Mouse (Mus musculus) liver, embryonic 15.5 days (tissue): ENCODE data around the gene Lemd2. TPM values are rescaled to one million over a fixed set of nuclear protein-coding genes. Genes with fewer than 3 reads are reported as not detected.
A peak's percentile ranks its signal among the peaks of the same experiment; 100 is the strongest.

Source experiments
- ATAC-seq: fragments of 200-750 bp; cut with Nextera tagmentation; 2 replicates; pipeline ENCODE4 v1.8.0; 2017; ENCODE audit warnings: moderate number of reproducible peaks, mild to moderate bottlenecking, moderate library complexity; ENCODE audit not compliant: insufficient read depth
- H3K27ac ChIP-seq: fragments of 300-500 bp; sonication (generic); replicated peaks from 2 replicates; pipeline ENCODE4 v1.5.1; 2015; ENCODE audit warnings: mild to moderate bottlenecking, inconsistent platforms
- H3K27me3 ChIP-seq: fragments of 300-500 bp; sonication (generic); 2 replicates; pipeline ENCODE4 v1.6.1; 2015; ENCODE audit warnings: mild to moderate bottlenecking, inconsistent platforms
- H3K36me3 ChIP-seq: fragments of 300-500 bp; sonication (generic); replicated peaks from 2 replicates; pipeline ENCODE4 v1.6.1; 2015; ENCODE audit warnings: moderate library complexity, mild to moderate bottlenecking, inconsistent platforms
- H3K4me1 ChIP-seq: fragments of 300-500 bp; sonication (generic); replicated peaks from 2 replicates; pipeline ENCODE4 v1.6.1; 2015; ENCODE audit warnings: inconsistent platforms
- H3K4me2 ChIP-seq: fragments of 300-500 bp; sonication (generic); 2 replicates; pipeline ENCODE4 v1.6.1; 2015; ENCODE audit warnings: moderate library complexity, mild to moderate bottlenecking, inconsistent platforms
- H3K4me3 ChIP-seq: fragments of 300-500 bp; sonication (generic); replicated peaks from 2 replicates; pipeline ENCODE4 v1.5.1; 2015; ENCODE audit warnings: mild to moderate bottlenecking, inconsistent platforms
- H3K9ac ChIP-seq: fragments of 300-500 bp; sonication (generic); 2 replicates; pipeline ENCODE4 v1.6.1; 2015; ENCODE audit warnings: moderate library complexity, mild to moderate bottlenecking, inconsistent platforms
- H3K9me3 ChIP-seq: fragments of 300-500 bp; sonication (generic); replicated peaks from 2 replicates; pipeline ENCODE4 v1.6.1; 2016; ENCODE audit warnings: inconsistent platforms
- WGBS: fragments of 180-500 bp; shearing (Covaris S2); methylation state at CpG from one replicate; pipeline ENCODE4 v1.1.7; 2015; ENCODE audit warnings: mixed read lengths; ENCODE audit not compliant: insufficient replicate concordance; 5-methylcytosine and 5-hydroxymethylcytosine counted together
- polyA plus RNA-seq: library from polyadenylated mRNA; unstranded; fragments of >200 nt; fragmentation: Nextera tagmentation; extraction: Ambion mirVana; gene quantifications from 2 replicates; pipeline ENCODE4 v1.2.1, GENCODE M21; 2015

Lemd2 gene
- polyA plus RNA-seq, 1 experiment from 2014 or later, result 4.4 TPM

DNA sequence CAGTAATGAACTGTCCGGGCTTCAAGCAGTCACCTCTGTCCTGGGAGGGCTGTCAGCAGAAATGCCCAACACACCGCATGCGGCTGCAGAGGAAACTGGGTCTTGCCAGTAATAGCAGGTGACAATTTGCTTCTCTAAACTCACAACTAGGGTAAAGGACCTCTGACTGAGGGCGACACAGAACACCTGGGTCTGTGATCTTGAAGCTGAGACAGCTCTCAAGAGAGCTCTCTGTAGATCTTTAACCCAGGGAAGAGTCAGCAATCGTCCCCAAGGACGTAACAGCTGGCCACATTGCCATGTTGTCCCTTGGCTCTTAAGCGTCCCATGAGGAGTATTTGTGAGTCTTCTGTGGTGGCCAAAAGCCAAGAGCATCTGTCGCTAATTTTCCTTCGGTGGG, 31.8 kb downstream of the Lemd2 start:
- H3K27me3 ChIP-seq, result no peaks in the 10 kb centered on the region
- ATAC-seq, result no peak
- no peaks in the 10 kb centered on the region for H3K36me3 ChIP-seq
- no peaks in the 10 kb centered on the region for H3K9me3 ChIP-seq
- peaks cover 22% of the 10 kb centered on the region for H3K4me1 ChIP-seq
- H3K27ac ChIP-seq, result no peak overlapping the region
- no peak overlapping the region for H3K9ac ChIP-seq
- 71% methylated on average over 9 of the region's 9 CpGs for WGBS
- no peak overlapping the region for H3K4me3 ChIP-seq
- H3K4me2 ChIP-seq, result no peak overlapping the region

GRCm38 (mm10) chr17:27171121-27171520, 33.1 kb downstream of the Lemd2 start:
- no peak overlapping the region for H3K4me3 ChIP-seq
- H3K4me2 ChIP-seq, result no peak overlapping the region
- no peak overlapping the region for H3K9ac ChIP-seq
- no peak overlapping the region for H3K27ac ChIP-seq
- ATAC-seq, result no peak
- H3K4me1 ChIP-seq, result peaks cover 35% of the 10 kb centered on the region
- WGBS, result 64% methylated on average over 5 of the region's 5 CpGs
- no peaks in the 10 kb centered on the region for H3K36me3 ChIP-seq
- H3K27me3 ChIP-seq, result 0 out of 2 replicates have a peak, but pooled peaks cover 8% of the 10 kb centered on the region
- H3K9me3 ChIP-seq, result no peaks in the 10 kb centered on the region

DNA sequence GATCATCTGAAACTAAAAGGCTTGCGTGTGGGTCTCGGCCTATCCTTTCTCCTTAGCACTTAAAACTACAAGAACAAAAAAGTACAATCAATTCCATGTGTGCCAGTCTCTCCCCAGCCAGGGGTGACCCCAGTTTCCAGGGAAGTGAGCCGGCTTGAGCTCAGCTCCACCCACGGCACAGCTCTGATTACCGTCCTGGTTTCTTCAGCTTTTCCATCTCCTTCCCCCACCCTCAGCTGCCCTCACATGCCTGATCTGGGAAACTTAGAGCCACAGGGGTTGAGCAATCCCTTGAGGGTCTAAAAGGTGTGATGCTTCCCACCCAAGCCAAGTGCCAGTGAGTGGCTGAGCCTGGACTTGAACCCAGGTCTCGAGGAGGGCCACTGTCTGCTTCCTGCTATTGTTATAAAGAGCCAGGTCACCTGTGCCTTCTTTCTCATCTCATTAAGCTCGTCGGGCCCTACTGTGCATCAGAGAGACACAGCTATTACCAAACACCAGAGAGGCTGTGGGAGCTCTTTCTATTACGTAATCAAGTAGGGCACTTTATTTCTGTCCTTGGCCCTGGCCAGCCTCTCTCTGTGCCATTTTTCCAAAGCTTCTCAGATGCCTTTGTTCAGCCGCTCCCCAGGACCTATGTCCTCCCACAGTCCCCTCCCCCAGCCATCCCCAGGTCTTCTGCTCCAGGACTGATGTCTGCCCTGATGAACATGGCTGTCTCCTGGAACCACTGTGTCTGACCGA, 34.1 kb downstream of the Lemd2 start:
- WGBS, result 65% methylated on average over 11 of the region's 11 CpGs
- 0 out of 2 replicates have a peak overlapping the region, but pooled peaks have one; percentile 2 for H3K27ac ChIP-seq

GRCm38 (mm10) chr17:27168569-27168968, 35.7 kb downstream of the Lemd2 start:
- ATAC-seq, result no peak
- Histone ChIP-seq H3K9me3 (no peaks in the 10 kb centered on the region), H3K36me3 (no peaks in the 10 kb centered on the region), H3K4me2 (no peak overlapping the region), H3K27me3 (0 out of 2 replicates have a peak, but pooled peaks cover 8% of the 10 kb centered on the region), H3K4me3 (no peak overlapping the region), H3K27ac (no peak overlapping the region), H3K9ac (no peak overlapping the region), H3K4me1 (peaks cover 30% of the 10 kb centered on the region)
- WGBS, result 86% methylated on average over 4 of the region's 4 CpGs

More for the DNA sequence above, 34.1 kb downstream of the Lemd2 start:
- Histone ChIP-seq H3K4me2 (no peak overlapping the region), H3K36me3 (no peaks in the 10 kb centered on the region), H3K4me3 (no peak overlapping the region), H3K9ac (no peak overlapping the region), H3K9me3 (no peaks in the 10 kb centered on the region), H3K4me1 (peaks cover 37% of the 10 kb centered on the region), H3K27me3 (0 out of 2 replicates have a peak, but pooled peaks cover 8% of the 10 kb centered on the region)
- no peak for ATAC-seq

- no peak within 1 kb of the TSS for H3K9ac ChIP-seq
- ATAC-seq, result no peak
- H3K4me3 ChIP-seq, result no peak within 1 kb of the TSS
- H3K36me3 ChIP-seq, result no peaks in the 10 kb centered on the region
- peaks cover 30% of the 10 kb centered on the region for H3K4me1 ChIP-seq
- no peak within 1 kb of the TSS for H3K4me2 ChIP-seq
- H3K9me3 ChIP-seq, result no peaks in the 10 kb centered on the region
- H3K27me3 ChIP-seq, result 0 out of 2 replicates have a peak, but pooled peaks cover 8% of the 10 kb centered on the region
- WGBS, result 51% methylated on average over 4 of the region's 4 CpGs
- H3K27ac ChIP-seq, result peak within 1 kb of the TSS; percentile 53; the same call in 1 of the 2 replicates
These were observed 36.7 kb downstream of the Lemd2 start, which contains the start of gene Ip6k3 for GRCm38 (mm10) chr17:27167545-27167944. Ip6k3 (minus strand) TSS chr17:27167795.

GRCm38 (mm10) chr17:27166901-27167300, 37.4 kb downstream of the Lemd2 start:
- no peak for ATAC-seq

DNA sequence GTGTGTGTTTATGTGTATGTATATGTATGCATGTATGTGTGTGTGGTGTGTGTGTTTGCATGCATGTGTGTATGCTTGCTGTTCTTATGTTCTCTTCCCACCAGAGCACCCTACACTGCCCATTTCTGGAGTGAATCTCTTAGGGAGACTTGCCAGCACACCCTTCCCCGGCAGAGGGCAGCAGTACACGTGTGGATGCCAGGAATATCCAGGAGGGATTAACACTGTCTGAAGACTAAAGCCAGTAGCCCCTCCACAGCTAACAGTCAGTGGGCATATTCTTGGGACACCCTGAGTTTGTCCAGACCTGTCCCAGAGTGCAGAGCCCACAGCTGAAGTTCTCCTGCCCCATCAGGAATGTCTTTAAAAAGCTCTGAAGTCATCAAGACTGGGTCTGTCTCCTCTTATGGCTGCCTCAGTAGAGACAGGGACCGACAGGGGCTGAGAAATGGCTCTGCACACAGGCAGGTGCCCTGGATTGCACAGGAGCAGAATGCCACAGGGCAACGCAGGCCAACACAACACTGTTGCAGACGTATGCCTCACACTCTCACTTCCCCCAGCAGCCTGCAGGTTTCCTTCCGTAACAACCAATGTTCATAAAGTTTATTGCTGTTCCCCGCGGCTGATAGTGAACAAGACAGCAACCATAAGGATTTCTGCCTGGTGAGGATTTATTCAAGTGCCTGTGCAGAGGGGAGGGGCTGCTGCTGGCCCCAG, 39.1 kb downstream of the Lemd2 start:
- peak overlapping the region; percentile 64 for H3K27ac ChIP-seq
- no peak overlapping the region for H3K4me3 ChIP-seq
- H3K4me2 ChIP-seq, result peak overlapping the region; percentile 36
- 54% methylated on average over 8 of the region's 8 CpGs for WGBS
- no peaks in the 10 kb centered on the region for H3K36me3 ChIP-seq
- ATAC-seq, result no peak
- H3K9me3 ChIP-seq, result no peaks in the 10 kb centered on the region
- H3K4me1 ChIP-seq, result peaks cover 30% of the 10 kb centered on the region
- H3K9ac ChIP-seq, result no peak overlapping the region
- H3K27me3 ChIP-seq, result peaks cover 8% of the 10 kb centered on the region; the same call in 1 of the 2 replicates

More at GRCm38 (mm10) chr17:27166901-27167300, 37.4 kb downstream of the Lemd2 start:
- peaks cover 30% of the 10 kb centered on the region for H3K4me1 ChIP-seq
- no peak overlapping the region for H3K4me2 ChIP-seq
- H3K9me3 ChIP-seq, result no peaks in the 10 kb centered on the region
- H3K36me3 ChIP-seq, result no peaks in the 10 kb centered on the region
- H3K4me3 ChIP-seq, result no peak overlapping the region
- WGBS, result 64% methylated on average over 6 of the region's 6 CpGs
- H3K27ac ChIP-seq, result no peak overlapping the region
- H3K9ac ChIP-seq, result no peak overlapping the region
- 0 out of 2 replicates have a peak, but pooled peaks cover 8% of the 10 kb centered on the region for H3K27me3 ChIP-seq

DNA sequence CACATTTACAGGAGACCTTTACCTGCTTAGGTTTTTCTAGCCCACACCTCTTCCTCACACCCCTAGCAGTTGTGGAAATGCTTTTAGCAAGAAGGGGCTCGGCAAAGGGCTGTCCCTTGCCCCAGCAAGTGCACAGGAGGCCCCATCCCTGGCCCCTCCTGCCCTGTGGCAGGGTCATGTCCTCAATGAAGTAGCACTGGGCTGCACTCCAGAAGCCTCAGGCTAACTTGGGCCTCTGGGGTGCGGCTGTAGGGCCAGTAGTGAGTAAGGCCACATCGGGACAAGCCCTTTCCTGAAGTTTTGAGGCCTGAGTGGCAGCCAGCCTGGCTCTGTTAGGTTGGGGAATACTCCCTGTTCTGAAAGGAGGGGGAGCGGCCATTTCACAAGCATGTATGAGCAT, 43.4 kb downstream of the Lemd2 start:
- Histone ChIP-seq H3K4me1 (peaks cover 31% of the 10 kb centered on the region), H3K9me3 (no peaks in the 10 kb centered on the region), H3K27ac (no peak overlapping the region), H3K4me2 (no peak overlapping the region), H3K9ac (no peak overlapping the region), H3K27me3 (no peaks in the 10 kb centered on the region; the same call in 1 of the 2 replicates), H3K36me3 (no peaks in the 10 kb centered on the region), H3K4me3 (no peak overlapping the region)
- 68% methylated on average over 4 of the region's 4 CpGs for WGBS
- no peak for ATAC-seq

GRCm38 (mm10) chr17:27159169-27159568, 45.1 kb downstream of the Lemd2 start:
- no peak for ATAC-seq
- peaks cover 33% of the 10 kb centered on the region for H3K4me1 ChIP-seq
- no peaks in the 10 kb centered on the region; the same call in 1 of the 2 replicates for H3K27me3 ChIP-seq
- 60% methylated on average over 7 of the region's 7 CpGs for WGBS
- no peak overlapping the region for H3K4me3 ChIP-seq
- H3K27ac ChIP-seq, result no peak overlapping the region
- H3K36me3 ChIP-seq, result no peaks in the 10 kb centered on the region
- H3K9ac ChIP-seq, result no peak overlapping the region
- H3K4me2 ChIP-seq, result no peak overlapping the region
- H3K9me3 ChIP-seq, result no peaks in the 10 kb centered on the region

GRCm38 (mm10) chr17:27158439-27158838, 45.8 kb downstream of the Lemd2 start:
- Histone ChIP-seq H3K9me3 (no peaks in the 10 kb centered on the region), H3K4me3 (no peak overlapping the region), H3K4me1 (peaks cover 41% of the 10 kb centered on the region), H3K9ac (no peak overlapping the region), H3K4me2 (no peak overlapping the region), H3K27me3 (no peaks in the 10 kb centered on the region; the same call in 1 of the 2 replicates), H3K36me3 (no peaks in the 10 kb centered on the region), H3K27ac (no peak overlapping the region)
- 81% methylated on average over 6 of the region's 6 CpGs for WGBS
- no peak for ATAC-seq

DNA sequence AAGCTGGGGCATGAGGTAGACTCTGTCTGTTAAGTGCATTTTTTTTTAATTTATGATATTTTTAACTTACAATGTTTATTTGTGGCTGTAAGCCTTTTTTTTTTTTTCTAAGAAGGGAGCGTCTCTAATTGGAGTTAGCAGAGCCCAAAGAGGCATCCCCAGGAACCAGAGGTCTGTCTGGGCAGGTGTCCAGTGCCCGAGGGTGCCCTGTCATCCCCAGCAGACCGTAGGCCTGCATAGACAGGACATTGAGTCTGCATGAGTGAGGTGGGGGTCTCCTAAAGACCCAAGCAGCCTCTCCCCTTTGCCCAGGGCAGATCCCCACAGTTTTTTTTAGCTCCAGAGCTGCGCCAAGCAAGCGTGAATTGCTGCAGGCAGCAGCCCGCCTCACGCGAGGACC, 48.5 kb downstream of the Lemd2 start:
- Histone ChIP-seq H3K9ac (no peak overlapping the region), H3K9me3 (no peaks in the 10 kb centered on the region), H3K27me3 (no peaks in the 10 kb centered on the region; the same call in 1 of the 2 replicates), H3K36me3 (no peaks in the 10 kb centered on the region), H3K4me2 (no peak overlapping the region), H3K4me3 (no peak overlapping the region), H3K27ac (no peak overlapping the region), H3K4me1 (peaks cover 67% of the 10 kb centered on the region)
- ATAC-seq, result no peak
- 82% methylated on average over 8 of the region's 8 CpGs for WGBS
